Mouse (Mus musculus) embryonic fibroblast, embryonic 13.5 days (primary cell): ENCODE data around the gene Capza3.

Experiments
- CTCF ChIP-seq: IDR thresholded peaks from 2 replicates; pipeline ENCODE4 v1.5.1; 2011; ENCODE audit warnings: mild to moderate bottlenecking, control low read depth, low read length, moderate library complexity, borderline replicate concordance; ENCODE audit not compliant: insufficient read depth
- POLR2A ChIP-seq: IDR thresholded peaks from 2 replicates; pipeline ENCODE4 v1.6.1; 2011; ENCODE audit warnings: low read depth, mild to moderate bottlenecking, control low read depth, low read length, moderate library complexity

DNA sequence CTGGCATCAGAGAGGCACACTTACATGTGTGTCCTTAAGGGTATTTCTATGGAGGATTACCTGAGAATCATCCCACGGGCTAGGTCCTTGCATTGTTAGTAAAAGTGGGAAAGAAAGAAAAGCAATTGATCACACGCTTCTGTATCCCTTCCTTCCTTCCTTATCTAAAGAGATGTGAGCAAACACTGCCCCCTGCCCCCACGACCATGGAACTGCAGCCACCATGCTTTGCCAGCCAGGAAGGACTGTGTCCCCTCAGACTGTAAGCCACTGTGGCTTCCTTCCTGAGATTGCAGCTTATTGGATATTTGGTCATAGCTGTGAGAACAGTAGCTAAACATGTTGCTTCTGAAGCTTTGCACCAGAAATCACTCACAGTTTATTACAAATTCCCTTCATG is 35.9 kb upstream of the Capza3 start:
- TF ChIP-seq POLR2A = no peak
- TF ChIP-seq CTCF = no peak
